Mouse (Mus musculus): ENCODE results near the gene Nlrp6.

- TF ChIP-seq CTCF (IDR thresholded peaks at IDR 0.05; ENCODE audit: low read depth) (no peak), EP300 (IDR thresholded peaks at IDR 0.05; ENCODE audit: low read depth) (no peak)
These were observed 43.3 kb upstream of the Nlrp6 start for GRCm38 (mm10) chr7:140877364-140877763.
